Mouse (Mus musculus): ENCODE measurements around the gene Snrnp25.
"Not testable (repeated sequence)": the region's sequence is repeated elsewhere in the genome, so short reads cannot be mapped to it uniquely, and the experiment has no call there.

Snrnp25 gene

DNA sequence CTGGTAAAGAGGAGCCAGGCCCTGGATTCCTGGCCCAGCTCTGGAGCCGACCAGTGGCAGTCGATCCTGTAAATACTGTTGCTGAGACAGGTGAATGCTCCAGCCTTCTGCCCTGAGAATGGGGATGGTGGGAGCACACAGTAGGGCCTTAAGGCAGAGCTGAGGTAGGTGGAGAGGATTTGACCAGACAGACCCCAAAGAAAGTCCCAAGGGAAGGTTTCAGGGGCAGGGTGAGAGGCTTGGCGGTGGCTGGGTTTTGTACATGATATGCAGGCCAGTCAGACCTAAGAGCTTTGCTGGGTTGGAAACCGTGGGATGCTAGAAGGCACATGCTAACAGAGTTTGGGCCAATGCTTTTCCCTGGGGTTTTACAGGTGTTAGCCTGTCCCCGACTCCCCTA, 10.6 kb upstream of the Snrnp25 start:
- DNase-seq (ENCODE audit: extremely low spot score), result no peak

GRCm38 (mm10) chr11:32195867-32196540, 9.2 kb upstream of the Snrnp25 start:
- no peak for DNase-seq (ENCODE audit: extremely low spot score)

- DNase-seq (ENCODE audit: extremely low spot score), result no peak
These were observed 8.5 kb upstream of the Snrnp25 start for GRCm38 (mm10) chr11:32196727-32197126.

GRCm38 (mm10) chr11:32197766-32198165, 7.4 kb upstream of the Snrnp25 start:
- DNase-seq (ENCODE audit: extremely low spot score), result no peak

GRCm38 (mm10) chr11:32198256-32198955, 6.8 kb upstream of the Snrnp25 start:
- no peak for DNase-seq (ENCODE audit: extremely low spot score)

GRCm38 (mm10) chr11:32199230-32199629, 6.0 kb upstream of the Snrnp25 start:
- no peak for DNase-seq (ENCODE audit: extremely low spot score)

GRCm38 (mm10) chr11:32200075-32200601, 5.1 kb upstream of the Snrnp25 start, which contains the start of gene Il9r:
TSS of gene Il9r (minus strand) at chr11:32200279.
- DNase-seq (ENCODE audit: extremely low spot score), result no peak

DNA sequence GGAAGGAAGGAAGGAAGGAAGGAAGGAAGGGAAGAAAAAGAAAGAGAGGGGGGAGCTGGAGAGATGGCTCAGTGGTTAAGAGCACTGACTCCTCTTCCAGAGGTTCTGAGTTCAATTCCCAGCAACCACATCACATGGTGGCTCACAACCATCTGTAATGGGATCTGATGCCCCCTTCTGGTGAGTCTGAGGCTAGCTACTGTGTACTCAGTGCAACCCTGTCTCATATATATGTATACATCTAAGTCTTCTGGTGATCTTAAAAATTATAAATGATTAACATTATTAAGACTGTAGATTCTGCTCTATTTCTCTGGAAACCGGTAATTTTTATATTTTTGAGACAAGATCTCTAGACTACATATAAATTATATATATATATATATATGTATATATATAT, 4.2 kb upstream of the Snrnp25 start:
- not testable (repeated sequence) for DNase-seq (ENCODE audit: extremely low spot score)

DNA sequence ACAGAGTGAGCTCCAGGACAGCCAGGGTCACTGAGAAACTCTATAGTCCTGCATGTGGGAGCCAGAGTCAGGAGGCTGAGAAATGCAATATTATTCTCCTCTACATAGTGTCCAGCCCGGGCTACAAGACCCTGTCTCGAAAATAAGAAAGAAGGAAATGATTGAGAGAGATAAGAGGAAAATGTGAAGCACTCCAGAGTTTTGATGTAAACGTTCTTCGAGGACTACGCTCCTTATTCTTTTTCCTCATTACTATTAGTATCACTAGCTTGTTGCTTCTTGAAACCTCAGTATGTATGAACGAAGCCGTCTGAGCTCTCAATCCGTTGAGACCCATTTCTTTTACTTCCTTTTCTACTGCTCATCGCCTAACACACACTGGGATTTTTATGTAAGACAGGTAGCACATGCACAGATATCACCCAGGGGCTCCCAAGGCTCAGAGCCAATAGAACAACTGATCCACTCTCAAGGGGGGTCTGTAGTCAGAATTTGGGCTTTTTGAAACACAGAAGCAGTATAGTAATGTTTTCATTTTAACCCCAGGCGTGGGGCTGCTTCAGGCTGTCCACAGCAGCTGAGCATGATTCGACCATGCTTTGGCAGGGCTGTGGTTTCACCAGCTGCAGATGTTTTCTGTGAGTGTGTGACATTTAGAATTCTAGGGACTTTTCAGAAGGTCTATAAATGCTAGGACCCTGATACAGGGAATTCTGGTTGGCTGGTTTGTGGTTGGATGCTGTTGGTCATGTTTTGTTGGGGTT, 3.1 kb upstream of the Snrnp25 start:
- no peak for DNase-seq (ENCODE audit: extremely low spot score)

GRCm38 (mm10) chr11:32210623-32211022, 5.4 kb downstream of the Snrnp25 start:
- DNase-seq (ENCODE audit: extremely low spot score), result no peak

- DNase-seq (ENCODE audit: extremely low spot score), result no peak
These were observed 10.4 kb downstream of the Snrnp25 start for GRCm38 (mm10) chr11:32215372-32216162.

GRCm38 (mm10) chr11:32216851-32217250, 11.6 kb downstream of the Snrnp25 start:
- peak; percentile 75 for DNase-seq (ENCODE audit: extremely low spot score)

- no peak for DNase-seq (ENCODE audit: extremely low spot score)
These were observed 13.4 kb downstream of the Snrnp25 start for GRCm38 (mm10) chr11:32218501-32219050.

- DNase-seq (ENCODE audit: extremely low spot score), result no peak
These were observed 14.1 kb downstream of the Snrnp25 start for GRCm38 (mm10) chr11:32219287-32219686.

- DNase-seq (ENCODE audit: extremely low spot score), result no peak
These were observed 15.5 kb downstream of the Snrnp25 start for GRCm38 (mm10) chr11:32220607-32221224.

DNA sequence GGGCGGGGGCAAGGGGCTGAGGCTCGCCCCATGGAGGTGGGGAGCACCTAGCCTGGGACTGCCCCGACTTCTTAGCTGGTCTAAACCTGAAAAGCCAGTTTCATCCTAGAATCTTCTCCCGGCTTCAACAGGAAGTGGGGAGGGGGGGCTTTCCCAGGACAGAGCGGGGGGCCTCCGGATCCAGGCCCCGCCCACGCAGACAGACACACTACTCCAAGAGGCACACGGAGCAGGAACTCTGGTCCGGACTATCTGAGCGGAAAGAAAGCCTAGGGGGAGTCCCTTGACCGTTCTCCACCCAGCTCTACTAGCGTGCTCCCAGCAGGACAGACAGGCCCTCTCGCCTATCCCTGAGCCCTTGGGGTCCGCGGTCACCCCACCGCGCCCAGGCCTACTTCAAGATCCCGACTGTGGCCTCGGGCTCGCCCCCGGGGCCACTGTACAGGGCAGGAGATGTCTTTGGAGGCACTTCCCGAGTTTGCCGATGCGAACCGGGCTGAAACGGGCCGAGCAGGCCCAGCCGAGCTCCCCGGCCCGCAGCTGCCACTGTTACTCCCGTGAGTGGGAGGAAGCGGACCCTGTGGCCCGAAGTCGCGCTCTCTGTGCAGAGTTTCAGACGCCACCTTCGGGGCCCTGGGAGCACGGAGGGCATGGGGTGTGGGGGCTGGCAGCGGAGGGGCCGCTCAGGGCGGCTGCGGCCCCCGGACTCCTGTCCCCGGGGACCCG, 16.2 kb downstream of the Snrnp25 start:
- peak; percentile 80 for DNase-seq (ENCODE audit: extremely low spot score)

GRCm38 (mm10) chr11:32221951-32222409, 16.8 kb downstream of the Snrnp25 start, which contains the start of gene Rhbdf1:
TSS of gene Rhbdf1 (minus strand) at chr11:32222300.
- DNase-seq (ENCODE audit: extremely low spot score), result peak; percentile 68

GRCm38 (mm10) chr11:32222570-32223194, 17.5 kb downstream of the Snrnp25 start:
- peak; percentile 20 for DNase-seq (ENCODE audit: extremely low spot score)

DNA sequence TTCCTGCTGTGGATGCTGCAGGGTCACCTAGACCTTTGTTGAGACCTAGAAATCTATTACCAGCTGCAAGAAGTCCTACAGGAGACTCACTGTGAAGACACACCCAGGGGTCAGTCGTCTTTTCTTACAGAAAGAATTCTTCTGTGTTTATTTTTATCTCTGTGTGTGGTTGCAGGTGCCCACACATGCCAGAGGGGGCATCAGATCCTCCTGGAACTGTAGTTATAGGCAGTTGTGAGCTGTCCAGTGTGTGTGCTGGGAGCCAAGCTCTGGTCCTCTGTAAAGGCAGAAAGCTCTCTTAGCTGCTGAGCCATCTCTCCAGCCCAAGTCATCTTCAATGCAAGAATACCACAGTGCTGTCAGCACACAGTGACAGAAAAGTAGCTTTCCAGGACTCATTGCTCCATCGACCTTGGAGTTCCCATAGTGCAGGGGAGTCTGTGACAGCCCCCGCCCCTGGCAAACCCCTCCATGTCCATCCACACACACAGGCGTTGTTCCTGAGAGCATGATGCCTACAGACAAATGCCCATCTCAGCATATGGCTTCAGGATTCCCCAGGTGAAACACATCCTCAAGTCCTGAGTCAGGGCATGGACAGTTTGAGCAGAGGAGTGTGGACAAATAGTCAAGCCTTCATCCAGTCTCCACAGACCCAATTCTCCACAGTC, 18.2 kb downstream of the Snrnp25 start:
- DNase-seq (ENCODE audit: extremely low spot score), result no peak

Data from embryo, embryonic 9.5 days (tissue).